Mouse (Mus musculus) heart, adult 2 months (tissue): ENCODE results near the gene Inf2. TPM values are rescaled to one million over a fixed set of nuclear protein-coding genes. Genes with fewer than 3 reads are reported as not detected.

Experiments
- DNase-seq, 2 experiments: peaks; one replicate each; pipeline ENCODE4 v3.0.0; 2021
- H3K27ac ChIP-seq: fragments of 200-600 bp; 2 replicates; pipeline ENCODE4 v1.8.1; 2022
- H3K27me3 ChIP-seq: fragments of 200-500 bp; 2 replicates; pipeline ENCODE4 v1.6.1; 2012; ENCODE audit warnings: mild to moderate bottlenecking, low read length, inconsistent platforms, mixed read lengths; ENCODE audit not compliant: control insufficient read depth, insufficient read depth
- H3K36me3 ChIP-seq: fragments of 200-500 bp; 2 replicates; pipeline ENCODE4 v1.6.1; 2012; ENCODE audit warnings: low read length, inconsistent platforms; ENCODE audit not compliant: control insufficient read depth, insufficient read depth
- H3K4me1 ChIP-seq: fragments of 200-500 bp; 2 replicates; pipeline ENCODE4 v1.6.1; 2011; ENCODE audit warnings: low read length; ENCODE audit not compliant: control insufficient read depth, insufficient read depth
- H3K4me3 ChIP-seq: fragments of 200-600 bp; 2 replicates; pipeline ENCODE4 v1.8.1; 2022
- H3K79me2 ChIP-seq: fragments of 200-500 bp; replicated peaks from 2 replicates; pipeline ENCODE4 v1.6.1; 2012; ENCODE audit warnings: mild to moderate bottlenecking, inconsistent platforms, low read length, moderate library complexity, mixed read lengths; ENCODE audit not compliant: control insufficient read depth, insufficient read depth
- H3K9ac ChIP-seq: fragments of 200-500 bp; 2 replicates; pipeline ENCODE4 v1.6.1; 2012; ENCODE audit warnings: low read depth, mild to moderate bottlenecking, control low read depth, inconsistent platforms, low read length, mixed read lengths
- CTCF ChIP-seq: fragments of 200-600 bp; IDR thresholded peaks from 2 replicates; pipeline ENCODE4 v1.8.1; 2022; ENCODE audit warnings: antibody characterized with exemption, mild to moderate bottlenecking, moderate library complexity
- EP300 ChIP-seq: fragments of 200-500 bp; IDR thresholded peaks from 2 replicates; pipeline ENCODE4 v1.6.1; 2011; ENCODE audit warnings: low read depth, low read length, control low read depth; ENCODE audit not compliant: insufficient read depth
- POLR2A ChIP-seq: fragments of 200-500 bp; IDR thresholded peaks from 2 replicates; pipeline ENCODE4 v1.6.1; 2011; ENCODE audit warnings: mild to moderate bottlenecking, low read depth, low read length, control low read depth; ENCODE audit not compliant: insufficient read depth
- WGBS: fragments of 180-500 bp; shearing (Covaris S2); methylation state at CpG from one replicate; pipeline ENCODE4 v1.1.7; 2018; 5-methylcytosine and 5-hydroxymethylcytosine counted together
- intact Hi-C: fragments of 180-260 bp; cut with DNase I; formaldehyde crosslinking; loops from one replicate; pipeline ENCODE4 v1.15.1; 2025
- microRNA-seq, 2 experiments: library from miRNA; unstranded; fragments of <30 nt; microRNA quantifications; one replicate each; pipeline ENCODE4 v1.2.0; 2021
- polyA plus RNA-seq: library from polyadenylated mRNA; depleted of rRNA; stranded (reverse); fragments of >200 nt; gene quantifications from 2 replicates; pipeline ENCODE4 v1.2.3, GENCODE M21; 2012; rRNA removed
- total RNA-seq, 2 experiments: library from RNA; stranded (reverse); gene quantifications; 2 replicates each; pipeline ENCODE4 v1.2.3; 2021

The Inf2 gene
- total and polyA plus RNA-seq, 3 experiments, result 12.7 to 17.3 (median 15.0) TPM

DNA sequence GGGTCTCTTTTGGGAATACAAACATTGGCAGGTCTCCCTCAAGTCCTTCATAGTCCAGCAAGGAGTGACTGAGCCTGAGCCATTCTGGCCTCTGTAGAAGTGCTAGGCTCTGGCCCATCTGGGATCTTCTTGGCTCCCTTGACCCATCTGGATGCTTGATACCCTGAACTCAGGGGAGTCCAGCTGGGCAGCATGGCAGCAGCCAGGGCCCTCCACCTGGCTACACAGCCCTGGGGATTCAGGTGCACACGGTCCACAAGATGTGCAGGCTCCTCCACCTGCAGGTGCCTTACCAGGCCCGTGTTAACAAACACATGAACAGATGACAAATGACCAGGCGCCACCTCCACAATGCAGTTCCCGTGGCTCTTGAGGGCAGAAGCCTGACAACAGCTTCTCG lies 76.1 kb downstream of the Inf2 start:
- no peak overlapping the region for H3K9ac ChIP-seq
- DNase-seq, result no peak
- H3K36me3 ChIP-seq, result peaks cover 2% of the 10 kb centered on the region; the same call in 1 of the 2 replicates
- H3K79me2 ChIP-seq, result peaks cover 22% of the 10 kb centered on the region
- TF ChIP-seq CTCF (no peak), POLR2A (no peak), EP300 (no peak)
- no peak overlapping the region for H3K27ac ChIP-seq
- 51% methylated on average over 5 of the region's 5 CpGs for WGBS
- no peaks in the 10 kb centered on the region for H3K27me3 ChIP-seq
- no peak overlapping the region for H3K4me3 ChIP-seq
- H3K4me1 ChIP-seq, result peaks cover 36% of the 10 kb centered on the region
- intact Hi-C loops, result no loop called here

Small RNA genes within 50 kb of the gene (microRNA-seq; reads per million reads assigned to microRNA genes)
- 0 to 1.9 reads per million in 2 experiments for gene Mir6939

Other genes with a start within 250 kb of the Inf2 start
- 10 to 100 TPM; 34.7 to 38.6 TPM for gene A530016L24Rik, start 99.3 kb upstream of the Inf2 start, total RNA-seq
- gene A530016L24Rik, start 99.3 kb upstream of the Inf2 start, polyA plus RNA-seq, result 52.9 and 63.1 TPM in 2 replicates
- not detected for gene Tmem179, start 72.0 kb upstream of the Inf2 start, total RNA-seq
- gene Tmem179, start 72.0 kb upstream of the Inf2 start, polyA plus RNA-seq, result 0.44 and 0.62 TPM in 2 replicates
- gene Adssl1, start 31.3 kb downstream of the Inf2 start, total RNA-seq, result 100 to 1,000 TPM; 150 to 173 TPM
- gene Adssl1, start 31.3 kb downstream of the Inf2 start, polyA plus RNA-seq, result 85.2 and 98.2 TPM in 2 replicates
- gene Siva1, start 55.9 kb downstream of the Inf2 start, total RNA-seq, result 10 to 100 TPM; 32.0 to 38.7 TPM
- gene Siva1, start 55.9 kb downstream of the Inf2 start, polyA plus RNA-seq, result 38.4 and 39.4 TPM in 2 replicates
- 100 to 1,000 TPM; 189 to 207 TPM for gene Akt1, start 86.1 kb downstream of the Inf2 start, total RNA-seq
- 148 and 149 TPM in 2 replicates for gene Akt1, start 86.1 kb downstream of the Inf2 start, polyA plus RNA-seq
- gene Zbtb42, start 90.0 kb downstream of the Inf2 start, total RNA-seq, result 1 to 10 TPM; 4.4 to 5.9 TPM
- 9.5 and 13.6 TPM in 2 replicates for gene Zbtb42, start 90.0 kb downstream of the Inf2 start, polyA plus RNA-seq
- gene Cep170b, start 131.7 kb downstream of the Inf2 start, total RNA-seq, result 10 to 100 TPM; 10.8 to 11.5 TPM
- 9.6 and 10.7 TPM in 2 replicates for gene Cep170b, start 131.7 kb downstream of the Inf2 start, polyA plus RNA-seq
- 1 to 10 TPM; 6.6 to 6.8 TPM for gene Pld4, start 171.9 kb downstream of the Inf2 start, total RNA-seq
- 17.2 and 23.5 TPM in 2 replicates for gene Pld4, start 171.9 kb downstream of the Inf2 start, polyA plus RNA-seq
- 10 to 100 TPM; 14.8 to 15.7 TPM for gene Ahnak2, start 213.9 kb downstream of the Inf2 start, total RNA-seq
- 5.4 and 7.5 TPM in 2 replicates for gene Ahnak2, start 213.9 kb downstream of the Inf2 start, polyA plus RNA-seq
- 1 to 10 TPM; 1.7 to 3.1 TPM for gene Clba1, start 220.2 kb downstream of the Inf2 start, total RNA-seq
- 2.0 and 2.8 TPM in 2 replicates for gene Clba1, start 220.2 kb downstream of the Inf2 start, polyA plus RNA-seq
- gene Cdca4, start 240.6 kb downstream of the Inf2 start, total RNA-seq, result 1 to 10 TPM; 5.3 to 6.6 TPM
- gene Cdca4, start 240.6 kb downstream of the Inf2 start, polyA plus RNA-seq, result 7.6 and 10.0 TPM in 2 replicates